Mouse (Mus musculus) neural tube, embryonic 15.5 days (tissue): ENCODE results near the gene Dlg5. TPM values are rescaled to one million over a fixed set of nuclear protein-coding genes. Genes with fewer than 3 reads are reported as not detected.

Experiments
- ATAC-seq: fragments of 200-750 bp; cut with Nextera tagmentation; 2 replicates; pipeline ENCODE4 v1.8.0; 2017; ENCODE audit warnings: mild to moderate bottlenecking, moderate TSS enrichment, moderate library complexity; ENCODE audit not compliant: low FRiP score
- H3K27ac ChIP-seq: fragments of 300-500 bp; sonication (generic); replicated peaks from 2 replicates; pipeline ENCODE4 v1.5.1; 2015; ENCODE audit warnings: mild to moderate bottlenecking, inconsistent platforms
- H3K27me3 ChIP-seq: fragments of 300-500 bp; sonication (generic); replicated peaks from 2 replicates; pipeline ENCODE4 v1.6.1; 2015; ENCODE audit warnings: inconsistent platforms
- H3K36me3 ChIP-seq: fragments of 300-500 bp; sonication (generic); 2 replicates; pipeline ENCODE4 v1.6.1; 2015; ENCODE audit warnings: inconsistent platforms
- H3K4me1 ChIP-seq: fragments of 300-500 bp; sonication (generic); 2 replicates; pipeline ENCODE4 v1.6.1; 2015; ENCODE audit warnings: inconsistent platforms
- H3K4me2 ChIP-seq: fragments of 300-500 bp; sonication (generic); 2 replicates; pipeline ENCODE4 v1.6.1; 2015; ENCODE audit warnings: inconsistent platforms, mild to moderate bottlenecking, moderate library complexity
- H3K4me3 ChIP-seq: fragments of 300-500 bp; sonication (generic); replicated peaks from 2 replicates; pipeline ENCODE4 v1.5.1; 2015; ENCODE audit warnings: mild to moderate bottlenecking, inconsistent platforms
- H3K9ac ChIP-seq: fragments of 300-500 bp; sonication (generic); replicated peaks from 2 replicates; pipeline ENCODE4 v1.6.1; 2015; ENCODE audit warnings: mild to moderate bottlenecking, inconsistent platforms
- H3K9me3 ChIP-seq: fragments of 300-500 bp; sonication (generic); replicated peaks from 2 replicates; pipeline ENCODE4 v1.6.1; 2016; ENCODE audit warnings: inconsistent platforms
- WGBS: fragments of 180-500 bp; shearing (Covaris S2); methylation state at CpG from one replicate; pipeline ENCODE4 v1.1.7; 2015; ENCODE audit warnings: mixed read lengths; 5-methylcytosine and 5-hydroxymethylcytosine counted together
- microRNA-seq: library from miRNA; unstranded; fragments of <30 nt; microRNA quantifications from one replicate; pipeline ENCODE4, GENCODE M21; 2017
- polyA plus RNA-seq: library from polyadenylated mRNA; unstranded; fragments of >200 nt; fragmentation: Nextera tagmentation; extraction: Ambion mirVana; gene quantifications from 2 replicates; pipeline ENCODE4 v1.2.1, GENCODE M21; 2015

Dlg5 gene
- polyA plus RNA-seq, 1 experiment from 2014 or later = 19.9 TPM

DNA sequence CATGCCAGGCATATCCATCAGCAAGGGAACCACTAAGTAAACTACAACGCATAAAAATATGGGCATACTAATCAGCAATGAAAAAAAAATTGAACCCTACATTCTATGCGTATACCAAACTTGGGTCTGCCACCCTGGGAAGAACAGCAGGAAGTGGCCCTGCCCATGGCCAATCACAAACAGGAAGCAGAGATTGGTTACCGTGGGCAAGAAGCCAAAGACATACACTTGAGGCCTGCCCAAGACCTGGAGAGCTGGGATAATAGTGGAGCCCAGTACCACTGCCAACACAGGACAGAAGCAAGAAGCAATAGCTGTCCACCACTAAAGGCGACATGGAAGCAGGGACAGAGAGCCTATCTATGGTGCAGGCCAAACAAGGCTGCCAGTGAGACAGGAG, 146.9 kb downstream of the Dlg5 start:
- ATAC-seq = no peak

GRCm38 (mm10) chr14:24094656-24095055, 151.1 kb downstream of the Dlg5 start:
- no peak overlapping the region for H3K9ac ChIP-seq
- H3K4me3 ChIP-seq = no peak overlapping the region
- H3K4me1 ChIP-seq = no peaks in the 10 kb centered on the region
- no peak overlapping the region for H3K4me2 ChIP-seq
- no peaks in the 10 kb centered on the region for H3K9me3 ChIP-seq
- no peak for ATAC-seq
- H3K27me3 ChIP-seq = no peaks in the 10 kb centered on the region
- no peak overlapping the region for H3K27ac ChIP-seq
- 100% methylated on average over 1 of the region's 1 CpGs for WGBS
- no peaks in the 10 kb centered on the region for H3K36me3 ChIP-seq

More for the DNA sequence above, 146.9 kb downstream of the Dlg5 start:
- H3K9ac ChIP-seq = no peak overlapping the region
- H3K27ac ChIP-seq = no peak overlapping the region
- 83% methylated on average over 4 of the region's 4 CpGs for WGBS
- H3K27me3 ChIP-seq = no peaks in the 10 kb centered on the region
- no peaks in the 10 kb centered on the region for H3K36me3 ChIP-seq
- no peaks in the 10 kb centered on the region for H3K4me1 ChIP-seq
- no peak overlapping the region for H3K4me3 ChIP-seq
- H3K4me2 ChIP-seq = no peak overlapping the region
- H3K9me3 ChIP-seq = no peaks in the 10 kb centered on the region

DNA sequence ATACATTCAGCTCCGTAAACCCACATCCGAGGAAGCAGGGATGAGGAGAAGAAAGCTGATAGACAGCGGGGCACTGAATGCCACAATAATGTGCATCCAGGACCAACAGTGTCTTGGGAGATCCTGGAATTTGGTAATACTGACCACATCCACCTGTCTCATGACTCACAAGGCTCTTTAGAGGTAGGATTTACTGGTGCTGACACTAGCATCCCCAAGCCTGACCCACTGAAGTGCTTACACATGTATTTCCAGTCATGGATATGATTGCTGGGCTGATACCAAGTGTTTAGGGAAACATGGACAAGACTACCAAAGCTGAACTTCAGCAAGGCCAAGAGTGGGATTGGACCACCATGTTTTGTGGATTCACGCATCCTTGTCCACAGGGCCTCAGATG, 152.5 kb downstream of the Dlg5 start:
- Histone ChIP-seq H3K27me3 (no peaks in the 10 kb centered on the region), H3K4me3 (no peak overlapping the region), H3K9ac (no peak overlapping the region), H3K36me3 (no peaks in the 10 kb centered on the region), H3K4me1 (no peaks in the 10 kb centered on the region), H3K9me3 (no peaks in the 10 kb centered on the region), H3K27ac (no peak overlapping the region), H3K4me2 (no peak overlapping the region)
- no peak for ATAC-seq
- WGBS = 95% methylated on average over 4 of the region's 4 CpGs

- Histone ChIP-seq H3K4me3 (no peak overlapping the region), H3K4me2 (no peak overlapping the region), H3K27ac (no peak overlapping the region), H3K4me1 (no peaks in the 10 kb centered on the region), H3K27me3 (no peaks in the 10 kb centered on the region), H3K9me3 (no peaks in the 10 kb centered on the region), H3K36me3 (no peaks in the 10 kb centered on the region), H3K9ac (no peak overlapping the region)
- no peak for ATAC-seq
- 91% methylated on average over 3 of the region's 3 CpGs for WGBS
Measured at GRCm38 (mm10) chr14:24092391-24092790, 153.3 kb downstream of the Dlg5 start.

GRCm38 (mm10) chr14:24090790-24091189, 154.9 kb downstream of the Dlg5 start:
- ATAC-seq = no peak
- no peaks in the 10 kb centered on the region for H3K36me3 ChIP-seq
- 90% methylated on average over 1 of the region's 1 CpGs for WGBS

DNA sequence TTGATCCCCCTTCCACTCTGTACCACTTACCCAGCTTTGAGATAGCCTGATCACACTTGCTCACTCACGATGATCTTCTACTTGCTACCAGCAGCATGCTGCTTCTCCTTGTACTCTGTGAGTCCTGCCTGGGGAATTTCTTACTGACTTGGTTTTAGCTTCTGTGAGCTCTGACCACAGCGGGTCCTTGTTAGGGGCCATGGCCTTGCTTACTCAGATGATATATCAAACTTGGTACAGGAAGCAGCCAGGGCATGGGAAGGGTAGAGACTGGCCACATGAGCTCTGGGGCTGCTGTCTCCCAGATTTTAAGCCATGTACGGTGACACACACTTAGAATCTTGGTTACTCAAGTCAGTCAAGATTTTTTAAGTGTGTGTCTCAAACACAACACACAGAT, 156.5 kb downstream of the Dlg5 start:
- H3K36me3 ChIP-seq = no peaks in the 10 kb centered on the region
- no peak overlapping the region for H3K4me3 ChIP-seq
- no peak overlapping the region for H3K9ac ChIP-seq
- ATAC-seq = no peak
- no peaks in the 10 kb centered on the region for H3K4me1 ChIP-seq
- H3K9me3 ChIP-seq = no peaks in the 10 kb centered on the region
- H3K27ac ChIP-seq = no peak overlapping the region
- WGBS = 86% methylated on average over 3 of the region's 3 CpGs
- H3K4me2 ChIP-seq = no peak overlapping the region
- H3K27me3 ChIP-seq = no peaks in the 10 kb centered on the region

More at GRCm38 (mm10) chr14:24090790-24091189, 154.9 kb downstream of the Dlg5 start:
- Histone ChIP-seq H3K4me1 (no peaks in the 10 kb centered on the region), H3K4me2 (no peak overlapping the region), H3K9me3 (no peaks in the 10 kb centered on the region), H3K27me3 (no peaks in the 10 kb centered on the region), H3K4me3 (no peak overlapping the region), H3K27ac (no peak overlapping the region), H3K9ac (no peak overlapping the region)

GRCm38 (mm10) chr14:24087430-24087829, 158.3 kb downstream of the Dlg5 start:
- H3K27me3 ChIP-seq = no peaks in the 10 kb centered on the region
- H3K9me3 ChIP-seq = no peaks in the 10 kb centered on the region
- H3K4me2 ChIP-seq = no peak overlapping the region
- ATAC-seq = no peak
- H3K27ac ChIP-seq = no peak overlapping the region
- peaks cover under 1% of the 10 kb centered on the region; the same call in 1 of the 2 replicates for H3K4me1 ChIP-seq
- 95% methylated on average over 3 of the region's 3 CpGs for WGBS
- H3K4me3 ChIP-seq = no peak overlapping the region
- no peak overlapping the region for H3K9ac ChIP-seq
- no peaks in the 10 kb centered on the region for H3K36me3 ChIP-seq

DNA sequence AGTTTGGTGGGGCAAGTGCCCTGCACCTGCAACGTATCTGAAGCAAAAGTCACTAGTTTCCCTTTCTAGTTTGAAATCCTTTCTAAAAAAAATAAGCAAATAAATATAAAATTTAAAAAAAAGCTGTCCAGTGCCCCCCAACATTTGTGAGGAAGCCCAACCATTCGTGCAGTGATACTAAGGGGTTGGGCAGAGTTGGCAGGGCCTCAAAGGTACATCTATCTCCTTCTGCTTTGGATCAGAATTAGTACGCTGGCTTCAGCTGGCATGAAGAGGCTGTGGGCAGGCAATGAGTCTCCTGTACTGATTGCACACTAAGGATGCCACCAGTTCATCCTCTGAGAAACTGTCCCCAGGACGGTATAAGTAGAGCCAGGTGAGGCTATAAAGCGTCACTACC, 159.2 kb downstream of the Dlg5 start:
- no peak for ATAC-seq
- Histone ChIP-seq H3K9me3 (no peaks in the 10 kb centered on the region), H3K4me1 (peaks cover 6% of the 10 kb centered on the region; the same call in 1 of the 2 replicates), H3K36me3 (no peaks in the 10 kb centered on the region), H3K27ac (no peak overlapping the region), H3K4me3 (no peak overlapping the region), H3K4me2 (no peak overlapping the region), H3K27me3 (no peaks in the 10 kb centered on the region), H3K9ac (no peak overlapping the region)
- WGBS = 82% methylated on average over 5 of the region's 5 CpGs

Small RNA genes within 50 kb of the gene (microRNA-seq; reads per million reads assigned to microRNA genes)
- gene Mir7210 = not detected

Other genes starting within 250 kb of the Dlg5 start
- gene Kcnma1, start 231.4 kb downstream of the Dlg5 start, polyA plus RNA-seq = 20.3 and 22.1 TPM in 2 replicates
- not detected in 2 replicates for gene E330034G19Rik, start 47.3 kb upstream of the Dlg5 start, polyA plus RNA-seq
- gene Polr3a, start 241.1 kb upstream of the Dlg5 start, polyA plus RNA-seq = 16.2 and 17.5 TPM in 2 replicates
- gene Rps24, start 241.2 kb upstream of the Dlg5 start, polyA plus RNA-seq = 573 and 590 TPM in 2 replicates